Mouse (Mus musculus): ENCODE results near the gene Timm29.
A peak's percentile ranks its signal among the peaks of the same experiment; 100 is the strongest.
"Not testable (repeated sequence)": the region's sequence is repeated elsewhere in the genome, so short reads cannot be mapped to it uniquely, and the experiment has no call there.

Gene Timm29

GRCm38 (mm10) chr9:21578226-21578625, 14.3 kb upstream of the Timm29 start:
- DNase-seq (ENCODE audit: low read depth, low spot score): no peak

GRCm38 (mm10) chr9:21585401-21585800, 7.1 kb upstream of the Timm29 start:
- no peak for DNase-seq (ENCODE audit: low read depth, low spot score)

- no peak for DNase-seq (ENCODE audit: low read depth, low spot score)
These were observed 4.7 kb upstream of the Timm29 start for GRCm38 (mm10) chr9:21587678-21588349.

- DNase-seq (ENCODE audit: low read depth, low spot score): no peak
These were observed 4.2 kb upstream of the Timm29 start for GRCm38 (mm10) chr9:21588350-21588749.

GRCm38 (mm10) chr9:21589538-21589937, 3.0 kb upstream of the Timm29 start:
- DNase-seq (ENCODE audit: low read depth, low spot score): no peak

GRCm38 (mm10) chr9:21591127-21591830, 1.2 kb upstream of the Timm29 start:
- no peak for DNase-seq (ENCODE audit: low read depth, low spot score)

- DNase-seq (ENCODE audit: low read depth, low spot score): no peak
These were observed 455 bp upstream of the Timm29 start for GRCm38 (mm10) chr9:21591831-21592702.

- DNase-seq (ENCODE audit: low read depth, low spot score): no peak
These were observed 700 bp downstream of the Timm29 start for GRCm38 (mm10) chr9:21593122-21593721.

GRCm38 (mm10) chr9:21594350-21594749, 1.8 kb downstream of the Timm29 start:
- DNase-seq (ENCODE audit: low read depth, low spot score): not testable (repeated sequence)

GRCm38 (mm10) chr9:21594838-21595237, 2.3 kb downstream of the Timm29 start:
- DNase-seq (ENCODE audit: low read depth, low spot score): no peak

GRCm38 (mm10) chr9:21598198-21598597, 5.7 kb downstream of the Timm29 start:
- peak; percentile 55 for DNase-seq (ENCODE audit: low read depth, low spot score)

GRCm38 (mm10) chr9:21600186-21600585, 7.7 kb downstream of the Timm29 start:
- DNase-seq (ENCODE audit: low read depth, low spot score): no peak

- DNase-seq (ENCODE audit: low read depth, low spot score): no peak
These were observed 8.6 kb downstream of the Timm29 start for GRCm38 (mm10) chr9:21601073-21601472.

- DNase-seq (ENCODE audit: low read depth, low spot score): peak; percentile 89
These were observed 9.3 kb downstream of the Timm29 start for GRCm38 (mm10) chr9:21601722-21602399.

GRCm38 (mm10) chr9:21604119-21604518, 11.6 kb downstream of the Timm29 start:
- DNase-seq (ENCODE audit: low read depth, low spot score): no peak

GRCm38 (mm10) chr9:21605865-21606264, 13.3 kb downstream of the Timm29 start:
- DNase-seq (ENCODE audit: low read depth, low spot score): no peak

GRCm38 (mm10) chr9:21606648-21607047, 14.1 kb downstream of the Timm29 start:
- DNase-seq (ENCODE audit: low read depth, low spot score): no peak

GRCm38 (mm10) chr9:21609861-21610260, 17.3 kb downstream of the Timm29 start:
- DNase-seq (ENCODE audit: low read depth, low spot score): no peak

GRCm38 (mm10) chr9:21614864-21615616, 22.5 kb downstream of the Timm29 start:
- no peak for DNase-seq (ENCODE audit: low read depth, low spot score)

- peak; percentile 100 for DNase-seq (ENCODE audit: low read depth, low spot score)
These were observed 23.2 kb downstream of the Timm29 start, which contains the start of gene Smarca4 for GRCm38 (mm10) chr9:21615617-21616231. Gene Smarca4, plus strand, starts transcription at chr9:21616169.
